Mouse (Mus musculus): ENCODE results near the gene Eln. TPM values are rescaled to one million over a fixed set of nuclear protein-coding genes. Genes with fewer than 3 reads are reported as not detected.

Eln gene
- polyA plus RNA-seq, 1 experiment from 2014 or later = 50.5 TPM

GRCm38 (mm10) chr5:134695539-134695938 is 51.6 kb downstream of the Eln start:
- no peaks in the 10 kb centered on the region for H3K36me3 ChIP-seq (ENCODE audit: control insufficient read depth, insufficient read depth, low read length)
- no peaks in the 10 kb centered on the region for H3K27me3 ChIP-seq (replicated peaks; ENCODE audit: control insufficient read depth, insufficient read depth, low read length)
- no peaks in the 10 kb centered on the region for H3K9me3 ChIP-seq (ENCODE audit: control insufficient read depth, low read length)
- no peak overlapping the region for H3K9ac ChIP-seq (ENCODE audit: low read depth, low read length)
- ATAC-seq = no peak
- H3K4me3 ChIP-seq (ENCODE audit: low read length) = no peak overlapping the region
- 53% methylated on average over 2 of the region's 2 CpGs for WGBS
- no peaks in the 10 kb centered on the region for H3K4me1 ChIP-seq (ENCODE audit: control insufficient read depth, insufficient read depth, low read length)
- H3K27ac ChIP-seq (ENCODE audit: low read length) = no peak overlapping the region
- no peak overlapping the region for H3K4me2 ChIP-seq (ENCODE audit: low read depth, low read length)

GRCm38 (mm10) chr5:134695082-134695481 is 52.0 kb downstream of the Eln start:
- Histone ChIP-seq H3K27me3 (replicated peaks; ENCODE audit: control insufficient read depth, insufficient read depth, low read length) (no peaks in the 10 kb centered on the region), H3K36me3 (ENCODE audit: control insufficient read depth, insufficient read depth, low read length) (no peaks in the 10 kb centered on the region), H3K4me3 (ENCODE audit: low read length) (no peak overlapping the region), H3K4me2 (ENCODE audit: low read depth, low read length) (no peak overlapping the region), H3K9ac (ENCODE audit: low read depth, low read length) (no peak overlapping the region), H3K4me1 (ENCODE audit: control insufficient read depth, insufficient read depth, low read length) (no peaks in the 10 kb centered on the region), H3K27ac (ENCODE audit: low read length) (no peak overlapping the region), H3K9me3 (ENCODE audit: control insufficient read depth, low read length) (no peaks in the 10 kb centered on the region)
- ATAC-seq = no peak
- WGBS = 11% methylated on average over 2 of the region's 2 CpGs

DNA sequence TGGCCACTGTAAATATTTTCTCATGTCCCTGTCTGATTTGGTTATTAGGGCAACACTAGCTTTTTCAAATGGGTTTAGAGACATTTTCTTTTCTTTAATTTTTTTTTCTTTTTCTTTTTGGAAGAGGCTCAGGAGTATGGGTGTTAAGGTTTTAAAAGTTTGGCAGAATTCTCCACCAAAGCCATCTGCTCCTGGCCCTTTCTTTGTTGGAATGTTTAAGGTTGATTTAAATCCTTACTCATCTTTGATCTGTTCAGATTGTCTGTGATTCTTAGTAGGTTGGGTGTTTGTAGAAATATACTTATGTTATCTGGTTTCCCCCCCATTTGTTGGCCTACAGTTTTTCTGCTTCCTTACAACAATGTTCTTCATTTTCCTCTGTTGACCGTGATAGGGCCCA is 54.4 kb downstream of the Eln start:
- Histone ChIP-seq H3K9ac (ENCODE audit: low read depth, low read length) (no peak overlapping the region), H3K4me3 (ENCODE audit: low read length) (no peak overlapping the region), H3K27ac (ENCODE audit: low read length) (no peak overlapping the region), H3K9me3 (ENCODE audit: control insufficient read depth, low read length) (no peaks in the 10 kb centered on the region), H3K4me2 (ENCODE audit: low read depth, low read length) (no peak overlapping the region), H3K36me3 (ENCODE audit: control insufficient read depth, insufficient read depth, low read length) (no peaks in the 10 kb centered on the region), H3K27me3 (replicated peaks; ENCODE audit: control insufficient read depth, insufficient read depth, low read length) (no peaks in the 10 kb centered on the region), H3K4me1 (ENCODE audit: control insufficient read depth, insufficient read depth, low read length) (peaks cover under 1% of the 10 kb centered on the region)
- ATAC-seq = no peak
- WGBS = 83% methylated on average over 1 of the region's 1 CpGs

GRCm38 (mm10) chr5:134688718-134689284 is 58.3 kb downstream of the Eln start:
- Histone ChIP-seq H3K27ac (ENCODE audit: low read length) (peak overlapping the region; percentile 61), H3K36me3 (ENCODE audit: control insufficient read depth, insufficient read depth, low read length) (0 out of 2 replicates have a peak, but pooled peaks cover 3% of the 10 kb centered on the region), H3K4me1 (ENCODE audit: control insufficient read depth, insufficient read depth, low read length) (peaks cover 8% of the 10 kb centered on the region), H3K4me3 (ENCODE audit: low read length) (peak overlapping the region; percentile 82), H3K27me3 (replicated peaks; ENCODE audit: control insufficient read depth, insufficient read depth, low read length) (no peaks in the 10 kb centered on the region), H3K4me2 (ENCODE audit: low read depth, low read length) (peak overlapping the region; percentile 74), H3K9ac (ENCODE audit: low read depth, low read length) (peak overlapping the region; percentile 57), H3K9me3 (ENCODE audit: control insufficient read depth, low read length) (no peaks in the 10 kb centered on the region)
- WGBS = under 1% methylated on average over 38 of the region's 38 CpGs
- peak; percentile 98 for ATAC-seq

- Histone ChIP-seq H3K4me2 (ENCODE audit: low read depth, low read length) (peak within 1 kb of the TSS; percentile 96), H3K9me3 (ENCODE audit: control insufficient read depth, low read length) (no peaks in the 10 kb centered on the region), H3K36me3 (ENCODE audit: control insufficient read depth, insufficient read depth, low read length) (0 out of 2 replicates have a peak, but pooled peaks cover 4% of the 10 kb centered on the region), H3K9ac (ENCODE audit: low read depth, low read length) (peak within 1 kb of the TSS; percentile 77), H3K27ac (ENCODE audit: low read length) (peak within 1 kb of the TSS; percentile 61), H3K4me1 (ENCODE audit: control insufficient read depth, insufficient read depth, low read length) (peaks cover 8% of the 10 kb centered on the region), H3K4me3 (ENCODE audit: low read length) (peak within 1 kb of the TSS; percentile 82), H3K27me3 (replicated peaks; ENCODE audit: control insufficient read depth, insufficient read depth, low read length) (no peaks in the 10 kb centered on the region)
- under 1% methylated on average over 58 of the region's 69 CpGs for WGBS
- peak; percentile 4; the same call in 1 of the 2 replicates for ATAC-seq
Measured at GRCm38 (mm10) chr5:134688086-134688717, 58.9 kb downstream of the Eln start, which contains the start of gene Limk1. Limk1 (minus strand) TSS chr5:134688598.

DNA sequence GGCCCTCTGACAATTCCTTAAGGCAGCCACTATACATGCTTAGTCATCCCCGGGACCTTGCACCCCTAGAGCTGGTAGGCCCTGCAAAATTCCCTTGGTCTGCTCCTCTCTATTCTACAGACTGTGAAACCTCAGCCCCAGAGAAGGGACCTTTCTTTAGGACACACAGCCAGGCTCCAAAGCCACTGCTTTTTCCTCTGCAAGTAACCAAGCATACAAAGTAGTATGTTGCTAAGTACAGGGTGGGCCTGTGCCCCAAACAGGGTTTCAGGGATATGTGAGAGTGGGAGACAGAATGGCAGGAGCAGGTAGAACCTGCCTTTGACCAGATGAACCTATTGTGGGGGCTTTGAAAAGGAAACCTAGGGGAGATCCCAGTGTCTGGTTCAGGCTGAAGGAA is 59.9 kb downstream of the Eln start:
- Histone ChIP-seq H3K4me2 (ENCODE audit: low read depth, low read length) (no peak overlapping the region; the same call in 1 of the 2 replicates), H3K9ac (ENCODE audit: low read depth, low read length) (peak overlapping the region; percentile 77; the same call in 1 of the 2 replicates), H3K27me3 (replicated peaks; ENCODE audit: control insufficient read depth, insufficient read depth, low read length) (no peaks in the 10 kb centered on the region), H3K27ac (ENCODE audit: low read length) (no peak overlapping the region), H3K4me3 (ENCODE audit: low read length) (peak overlapping the region; percentile 82; the same call in 1 of the 2 replicates), H3K4me1 (ENCODE audit: control insufficient read depth, insufficient read depth, low read length) (peaks cover 8% of the 10 kb centered on the region), H3K36me3 (ENCODE audit: control insufficient read depth, insufficient read depth, low read length) (0 out of 2 replicates have a peak, but pooled peaks cover 4% of the 10 kb centered on the region), H3K9me3 (ENCODE audit: control insufficient read depth, low read length) (no peaks in the 10 kb centered on the region)
- no peak for ATAC-seq
- WGBS = 88% methylated on average over 1 of the region's 1 CpGs

DNA sequence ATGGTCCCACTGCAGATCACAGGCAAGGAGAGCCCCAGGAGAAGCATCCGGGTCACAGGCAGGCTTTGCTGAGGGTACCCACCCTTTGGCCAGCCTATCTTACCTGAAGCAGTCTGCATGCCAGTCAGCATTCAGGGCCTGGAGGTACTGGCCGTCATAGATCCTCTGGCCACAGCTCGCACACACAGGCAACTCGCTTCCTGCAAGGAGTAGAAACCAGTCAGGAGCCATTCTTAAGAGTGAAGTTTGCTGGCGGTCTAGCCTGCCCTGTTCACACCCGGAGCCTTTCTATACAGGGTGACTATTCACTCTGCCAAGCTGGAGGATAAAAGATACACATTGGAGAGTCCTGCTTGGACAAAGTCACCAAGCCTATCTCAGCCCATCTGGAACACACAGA is 60.6 kb downstream of the Eln start:
- Histone ChIP-seq H3K9me3 (ENCODE audit: control insufficient read depth, low read length) (no peaks in the 10 kb centered on the region), H3K27me3 (replicated peaks; ENCODE audit: control insufficient read depth, insufficient read depth, low read length) (no peaks in the 10 kb centered on the region), H3K4me2 (ENCODE audit: low read depth, low read length) (no peak overlapping the region), H3K9ac (ENCODE audit: low read depth, low read length) (no peak overlapping the region), H3K27ac (ENCODE audit: low read length) (no peak overlapping the region), H3K4me3 (ENCODE audit: low read length) (no peak overlapping the region), H3K36me3 (ENCODE audit: control insufficient read depth, insufficient read depth, low read length) (0 out of 2 replicates have a peak, but pooled peaks cover 4% of the 10 kb centered on the region), H3K4me1 (ENCODE audit: control insufficient read depth, insufficient read depth, low read length) (peaks cover 8% of the 10 kb centered on the region)
- ATAC-seq = no peak
- WGBS = 92% methylated on average over 6 of the region's 6 CpGs

- no peak for ATAC-seq
- no peaks in the 10 kb centered on the region for H3K27me3 ChIP-seq (replicated peaks; ENCODE audit: control insufficient read depth, insufficient read depth, low read length)
- H3K27ac ChIP-seq (ENCODE audit: low read length) = no peak overlapping the region
- H3K9ac ChIP-seq (ENCODE audit: low read depth, low read length) = no peak overlapping the region
- no peak overlapping the region for H3K4me2 ChIP-seq (ENCODE audit: low read depth, low read length)
- peaks cover 28% of the 10 kb centered on the region for H3K4me1 ChIP-seq (ENCODE audit: control insufficient read depth, insufficient read depth, low read length)
- 74% methylated on average over 2 of the region's 2 CpGs for WGBS
- no peaks in the 10 kb centered on the region for H3K9me3 ChIP-seq (ENCODE audit: control insufficient read depth, low read length)
- no peak overlapping the region for H3K4me3 ChIP-seq (ENCODE audit: low read length)
- 0 out of 2 replicates have a peak, but pooled peaks cover 4% of the 10 kb centered on the region for H3K36me3 ChIP-seq (ENCODE audit: control insufficient read depth, insufficient read depth, low read length)
Measured at GRCm38 (mm10) chr5:134684398-134684797, 62.7 kb downstream of the Eln start.

- H3K4me3 ChIP-seq (ENCODE audit: low read length) = no peak overlapping the region
- H3K27ac ChIP-seq (ENCODE audit: low read length) = no peak overlapping the region
- 0 out of 2 replicates have a peak, but pooled peaks cover 4% of the 10 kb centered on the region for H3K36me3 ChIP-seq (ENCODE audit: control insufficient read depth, insufficient read depth, low read length)
- H3K4me2 ChIP-seq (ENCODE audit: low read depth, low read length) = no peak overlapping the region
- no peak overlapping the region for H3K9ac ChIP-seq (ENCODE audit: low read depth, low read length)
- WGBS = 54% methylated on average over 2 of the region's 2 CpGs
- H3K9me3 ChIP-seq (ENCODE audit: control insufficient read depth, low read length) = no peaks in the 10 kb centered on the region
- H3K4me1 ChIP-seq (ENCODE audit: control insufficient read depth, insufficient read depth, low read length) = peaks cover 33% of the 10 kb centered on the region
- H3K27me3 ChIP-seq (replicated peaks; ENCODE audit: control insufficient read depth, insufficient read depth, low read length) = no peaks in the 10 kb centered on the region
- no peak for ATAC-seq
Measured at GRCm38 (mm10) chr5:134683813-134684212, 63.3 kb downstream of the Eln start.
